Mouse (Mus musculus): ENCODE measurements around the gene Nupr1l. TPM values are rescaled to one million over a fixed set of nuclear protein-coding genes. Genes with fewer than 3 reads are reported as not detected.

Nupr1l gene
- 0.31 and 1.0 TPM in 2 replicates for polyA plus RNA-seq (2015; fragmentation: Nextera tagmentation; extraction: Ambion mirVana)

- Histone ChIP-seq H3K4me1 (replicated peaks) (peaks cover 28% of the 10 kb centered on the region), H3K27me3 (peaks cover 10% of the 10 kb centered on the region), H3K9me3 (replicated peaks) (no peaks in the 10 kb centered on the region), H3K4me3 (replicated peaks) (peak within 1 kb of the TSS; percentile 76), H3K36me3 (no peaks in the 10 kb centered on the region), H3K27ac (peak within 1 kb of the TSS; percentile 63), H3K4me2 (peak within 1 kb of the TSS; percentile 98), H3K9ac (peak within 1 kb of the TSS; percentile 83)
- WGBS (ENCODE audit: insufficient replicate concordance) = 1% methylated on average over 63 of the region's 63 CpGs
- ATAC-seq (ENCODE audit: low read depth) (peak; percentile 95), DNase-seq (peak; percentile 83)
Measured at GRCm38 (mm10) chr5:129908242-129908965, at the start of gene Nupr1l. Gene Nupr1l (plus strand): TSS chr5:129908540.

- Histone ChIP-seq H3K4me3 (replicated peaks) (no peak overlapping the region), H3K27me3 (no peaks in the 10 kb centered on the region), H3K36me3 (peaks cover 38% of the 10 kb centered on the region), H3K4me1 (replicated peaks) (peaks cover 19% of the 10 kb centered on the region), H3K27ac (no peak overlapping the region), H3K4me2 (no peak overlapping the region), H3K9ac (no peak overlapping the region), H3K9me3 (replicated peaks) (no peaks in the 10 kb centered on the region)
- WGBS (ENCODE audit: insufficient replicate concordance) = 88% methylated on average over 6 of the region's 6 CpGs
- no peak for ATAC-seq (ENCODE audit: low read depth)
- no peak for DNase-seq
Measured at GRCm38 (mm10) chr5:129862325-129862724, 46.0 kb upstream of the Nupr1l start.

GRCm38 (mm10) chr5:129864467-129864866 lies 43.9 kb upstream of the Nupr1l start:
- H3K27ac ChIP-seq = no peak overlapping the region
- peaks cover 19% of the 10 kb centered on the region for H3K4me1 ChIP-seq (replicated peaks)
- no peaks in the 10 kb centered on the region for H3K27me3 ChIP-seq
- H3K36me3 ChIP-seq = peaks cover 25% of the 10 kb centered on the region
- H3K9ac ChIP-seq = no peak overlapping the region
- 16% methylated on average over 18 of the region's 18 CpGs for WGBS (ENCODE audit: insufficient replicate concordance)
- peak; percentile 34; the same call in 1 of the 2 replicates for ATAC-seq (ENCODE audit: low read depth)
- peak overlapping the region; percentile 36 for H3K4me2 ChIP-seq
- peak; percentile 35 for DNase-seq
- no peak overlapping the region for H3K4me3 ChIP-seq (replicated peaks)
- no peaks in the 10 kb centered on the region for H3K9me3 ChIP-seq (replicated peaks)

GRCm38 (mm10) chr5:129865841-129866240 lies 42.5 kb upstream of the Nupr1l start:
- Histone ChIP-seq H3K4me2 (no peak overlapping the region), H3K4me1 (replicated peaks) (peaks cover 16% of the 10 kb centered on the region), H3K27ac (no peak overlapping the region), H3K4me3 (replicated peaks) (no peak overlapping the region), H3K27me3 (no peaks in the 10 kb centered on the region), H3K9me3 (replicated peaks) (no peaks in the 10 kb centered on the region), H3K9ac (no peak overlapping the region), H3K36me3 (peaks cover 17% of the 10 kb centered on the region)
- WGBS (ENCODE audit: insufficient replicate concordance) = 68% methylated on average over 12 of the region's 12 CpGs
- ATAC-seq (ENCODE audit: low read depth) (no peak), DNase-seq (no peak)

GRCm38 (mm10) chr5:129869238-129869995 lies 38.9 kb upstream of the Nupr1l start:
- Histone ChIP-seq H3K4me2 (no peak overlapping the region), H3K4me1 (replicated peaks) (peaks cover 12% of the 10 kb centered on the region; the same call in 1 of the 2 replicates), H3K27ac (no peak overlapping the region), H3K4me3 (replicated peaks) (no peak overlapping the region), H3K36me3 (no peaks in the 10 kb centered on the region), H3K9ac (no peak overlapping the region), H3K9me3 (replicated peaks) (no peaks in the 10 kb centered on the region), H3K27me3 (no peaks in the 10 kb centered on the region)
- 79% methylated on average over 19 of the region's 19 CpGs for WGBS (ENCODE audit: insufficient replicate concordance)
- DNase-seq (no peak), ATAC-seq (ENCODE audit: low read depth) (no peak)

- WGBS (ENCODE audit: insufficient replicate concordance) = 76% methylated on average over 2 of the region's 2 CpGs
- DNase-seq = no peak
Measured at GRCm38 (mm10) chr5:129871238-129871637, 37.1 kb upstream of the Nupr1l start.

GRCm38 (mm10) chr5:129873942-129874341 lies 34.4 kb upstream of the Nupr1l start:
- Histone ChIP-seq H3K36me3 (no peaks in the 10 kb centered on the region), H3K4me2 (no peak overlapping the region), H3K4me1 (replicated peaks) (peaks cover 3% of the 10 kb centered on the region; the same call in 1 of the 2 replicates), H3K4me3 (replicated peaks) (no peak overlapping the region), H3K27ac (no peak overlapping the region), H3K9me3 (replicated peaks) (no peaks in the 10 kb centered on the region), H3K27me3 (no peaks in the 10 kb centered on the region), H3K9ac (no peak overlapping the region)
- WGBS (ENCODE audit: insufficient replicate concordance) = 63% methylated on average over 12 of the region's 12 CpGs
- ATAC-seq (ENCODE audit: low read depth) (0 out of 2 replicates have a peak, but pooled peaks have one; percentile 26), DNase-seq (no peak)

More at GRCm38 (mm10) chr5:129871238-129871637, 37.1 kb upstream of the Nupr1l start:
- no peaks in the 10 kb centered on the region for H3K36me3 ChIP-seq
- H3K27ac ChIP-seq = no peak overlapping the region
- no peak overlapping the region for H3K4me2 ChIP-seq
- no peak overlapping the region for H3K4me3 ChIP-seq (replicated peaks)
- H3K9ac ChIP-seq = no peak overlapping the region
- no peaks in the 10 kb centered on the region for H3K9me3 ChIP-seq (replicated peaks)
- no peaks in the 10 kb centered on the region for H3K27me3 ChIP-seq
- ATAC-seq (ENCODE audit: low read depth) = no peak
- H3K4me1 ChIP-seq (replicated peaks) = peaks cover 2% of the 10 kb centered on the region; the same call in 1 of the 2 replicates

- Histone ChIP-seq H3K4me1 (replicated peaks) (peaks cover 3% of the 10 kb centered on the region; the same call in 1 of the 2 replicates), H3K4me3 (replicated peaks) (no peak overlapping the region), H3K36me3 (peaks cover 4% of the 10 kb centered on the region; the same call in 1 of the 2 replicates), H3K27me3 (no peaks in the 10 kb centered on the region), H3K27ac (no peak overlapping the region), H3K9ac (no peak overlapping the region), H3K9me3 (replicated peaks) (no peaks in the 10 kb centered on the region), H3K4me2 (no peak overlapping the region)
- no peak for ATAC-seq (ENCODE audit: low read depth)
- 65% methylated on average over 11 of the region's 11 CpGs for WGBS (ENCODE audit: insufficient replicate concordance)
- no peak for DNase-seq
Measured at GRCm38 (mm10) chr5:129875098-129875497, 33.2 kb upstream of the Nupr1l start.

GRCm38 (mm10) chr5:129877731-129878455 lies 30.4 kb upstream of the Nupr1l start:
- Histone ChIP-seq H3K4me1 (replicated peaks) (peaks cover 3% of the 10 kb centered on the region; the same call in 1 of the 2 replicates), H3K27me3 (no peaks in the 10 kb centered on the region), H3K9me3 (replicated peaks) (no peaks in the 10 kb centered on the region), H3K4me3 (replicated peaks) (no peak overlapping the region), H3K27ac (no peak overlapping the region), H3K4me2 (no peak overlapping the region), H3K36me3 (peaks cover 29% of the 10 kb centered on the region), H3K9ac (no peak overlapping the region)
- 49% methylated on average over 9 of the region's 9 CpGs for WGBS (ENCODE audit: insufficient replicate concordance)
- ATAC-seq (ENCODE audit: low read depth) (no peak), DNase-seq (no peak)

- Histone ChIP-seq H3K4me2 (no peak overlapping the region), H3K4me1 (replicated peaks) (peaks cover 3% of the 10 kb centered on the region; the same call in 1 of the 2 replicates), H3K9ac (no peak overlapping the region), H3K9me3 (replicated peaks) (no peaks in the 10 kb centered on the region), H3K27me3 (no peaks in the 10 kb centered on the region), H3K36me3 (peaks cover 36% of the 10 kb centered on the region), H3K4me3 (replicated peaks) (no peak overlapping the region), H3K27ac (no peak overlapping the region)
- WGBS (ENCODE audit: insufficient replicate concordance) = 62% methylated on average over 2 of the region's 2 CpGs
- DNase-seq (no peak), ATAC-seq (ENCODE audit: low read depth) (0 out of 2 replicates have a peak, but pooled peaks have one; percentile 25)
Measured at GRCm38 (mm10) chr5:129878946-129879345, 29.4 kb upstream of the Nupr1l start.

- Histone ChIP-seq H3K4me3 (replicated peaks) (no peak overlapping the region), H3K27ac (no peak overlapping the region), H3K36me3 (peaks cover 45% of the 10 kb centered on the region), H3K9me3 (replicated peaks) (no peaks in the 10 kb centered on the region), H3K4me2 (no peak overlapping the region), H3K4me1 (replicated peaks) (peaks cover 8% of the 10 kb centered on the region), H3K27me3 (no peaks in the 10 kb centered on the region), H3K9ac (no peak overlapping the region)
- WGBS (ENCODE audit: insufficient replicate concordance) = 55% methylated on average over 3 of the region's 3 CpGs
- no peak for DNase-seq
- ATAC-seq (ENCODE audit: low read depth) = no peak
Measured at GRCm38 (mm10) chr5:129879888-129880287, 28.5 kb upstream of the Nupr1l start.

All from liver, embryonic 13.5 days (tissue).